Mouse (Mus musculus) thymus, adult 2 months (tissue): ENCODE results near the gene Phactr1. TPM values are rescaled to one million over a fixed set of nuclear protein-coding genes. Genes with fewer than 3 reads are reported as not detected.

ENCODE experiments used
- DNase-seq: peaks from one replicate; pipeline ENCODE4 v3.0.0; 2021
- H3K27ac ChIP-seq: fragments of 200-500 bp; 2 replicates; pipeline ENCODE4 v1.5.1; 2012; ENCODE audit warnings: low read length, control low read depth; ENCODE audit not compliant: control insufficient read depth, insufficient read depth
- H3K27me3 ChIP-seq: fragments of 200-500 bp; 2 replicates; pipeline ENCODE4 v1.6.1; 2012; ENCODE audit warnings: mild to moderate bottlenecking, low read length, moderate library complexity, mixed read lengths; ENCODE audit not compliant: control insufficient read depth, insufficient read depth
- H3K36me3 ChIP-seq: fragments of 200-500 bp; 2 replicates; pipeline ENCODE4 v1.6.1; 2012; ENCODE audit warnings: mild to moderate bottlenecking, low read length, moderate library complexity; ENCODE audit not compliant: control insufficient read depth, insufficient read depth
- H3K4me1 ChIP-seq: fragments of 200-500 bp; replicated peaks from 2 replicates; pipeline ENCODE4 v1.6.1; 2012; ENCODE audit warnings: low read length; ENCODE audit not compliant: control insufficient read depth, insufficient read depth
- H3K4me3 ChIP-seq: fragments of 200-500 bp; 2 replicates; pipeline ENCODE4 v1.5.1; 2012; ENCODE audit warnings: mild to moderate bottlenecking, low read length, control low read depth, moderate library complexity; ENCODE audit not compliant: control insufficient read depth, insufficient read depth
- CTCF ChIP-seq: fragments of 200-500 bp; IDR thresholded peaks from 2 replicates; pipeline ENCODE4 v1.5.1; 2012; ENCODE audit warnings: mild to moderate bottlenecking, control low read depth, low read length, moderate library complexity, borderline replicate concordance; ENCODE audit not compliant: control insufficient read depth, poor library complexity, insufficient read depth; ENCODE audit errors: extremely low read depth
- POLR2A ChIP-seq: fragments of 200-500 bp; IDR thresholded peaks from 2 replicates; pipeline ENCODE4 v1.6.1; 2012; ENCODE audit warnings: mild to moderate bottlenecking, low read length, control low read depth, moderate library complexity; ENCODE audit not compliant: control insufficient read depth, poor library complexity, insufficient read depth; ENCODE audit errors: extremely low read depth
- WGBS: fragments of 180-500 bp; shearing (Covaris S2); methylation state at CpG from one replicate; pipeline ENCODE4 v1.1.7; 2018; 5-methylcytosine and 5-hydroxymethylcytosine counted together
- polyA plus RNA-seq: library from polyadenylated mRNA; depleted of rRNA; stranded (reverse); fragments of >200 nt; gene quantifications from 2 replicates; pipeline ENCODE4 v1.2.3, GENCODE M21; 2012

Phactr1 gene
- polyA plus RNA-seq, 1 experiment: 0.82 TPM

DNA sequence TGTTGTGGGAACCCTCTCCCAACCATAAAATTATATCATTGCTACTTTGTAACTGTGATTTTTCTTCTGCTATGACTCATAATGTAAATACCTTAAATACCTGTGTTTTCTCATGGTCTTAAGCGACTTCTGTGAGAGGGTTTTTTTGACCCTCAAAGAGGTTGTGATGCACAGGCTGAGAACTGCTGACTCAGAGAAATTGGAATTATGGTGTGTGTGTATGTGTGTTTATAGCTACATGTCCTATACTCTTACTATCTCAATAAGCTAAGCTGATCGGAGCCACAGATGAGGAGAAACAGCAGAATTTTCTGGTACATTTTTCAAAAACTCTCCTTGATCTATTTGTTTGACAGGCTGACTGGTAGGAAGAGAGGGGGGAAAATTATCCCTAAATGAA is 239.6 kb downstream of the Phactr1 start:
- 97% methylated on average over 2 of the region's 2 CpGs for WGBS
- H3K4me1 ChIP-seq: no peaks in the 10 kb centered on the region
- H3K27me3 ChIP-seq: peaks cover 6% of the 10 kb centered on the region
- DNase-seq: no peak
- no peaks in the 10 kb centered on the region for H3K36me3 ChIP-seq
- no peak overlapping the region for H3K4me3 ChIP-seq
- TF ChIP-seq POLR2A (no peak), CTCF (no peak)
- no peak overlapping the region for H3K27ac ChIP-seq

DNA sequence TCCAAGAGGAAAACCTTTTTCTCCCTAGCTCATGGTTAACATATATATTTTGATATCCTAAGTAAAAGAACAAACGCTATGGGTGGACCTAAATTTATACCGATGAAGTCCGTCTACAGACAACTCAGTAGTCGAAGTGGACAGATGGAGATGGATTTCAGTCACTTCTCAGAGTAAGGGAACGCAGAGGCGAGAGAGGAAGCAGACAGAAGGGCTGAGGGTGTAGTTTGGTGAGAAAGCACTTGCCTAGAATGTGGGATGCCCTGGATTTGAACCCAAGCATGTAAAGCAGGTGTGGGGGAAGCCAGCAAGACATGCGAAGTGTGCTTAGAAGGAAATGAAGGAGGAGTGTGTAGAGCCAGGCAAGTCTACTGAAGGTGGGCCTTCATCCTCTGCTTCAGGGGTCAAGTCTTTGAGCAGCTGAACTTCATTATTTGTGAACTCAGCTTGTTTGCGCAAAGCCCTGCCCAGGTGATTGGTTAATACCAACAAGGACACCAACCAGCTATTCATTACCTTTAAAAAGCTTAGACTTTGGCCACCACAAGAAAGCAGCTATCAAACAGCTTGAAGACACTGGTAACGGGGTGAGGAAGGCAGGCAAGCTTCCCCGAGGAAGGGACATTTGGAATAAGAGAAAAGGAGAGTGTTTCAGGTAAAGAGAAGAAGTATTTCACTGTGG is 241.5 kb downstream of the Phactr1 start:
- 94% methylated on average over 10 of the region's 10 CpGs for WGBS
- Histone ChIP-seq H3K4me1 (no peaks in the 10 kb centered on the region), H3K27ac (no peak overlapping the region), H3K36me3 (no peaks in the 10 kb centered on the region), H3K4me3 (no peak overlapping the region), H3K27me3 (no peaks in the 10 kb centered on the region; the same call in 1 of the 2 replicates)
- no peak for DNase-seq
- TF ChIP-seq CTCF (no peak), POLR2A (no peak)

DNA sequence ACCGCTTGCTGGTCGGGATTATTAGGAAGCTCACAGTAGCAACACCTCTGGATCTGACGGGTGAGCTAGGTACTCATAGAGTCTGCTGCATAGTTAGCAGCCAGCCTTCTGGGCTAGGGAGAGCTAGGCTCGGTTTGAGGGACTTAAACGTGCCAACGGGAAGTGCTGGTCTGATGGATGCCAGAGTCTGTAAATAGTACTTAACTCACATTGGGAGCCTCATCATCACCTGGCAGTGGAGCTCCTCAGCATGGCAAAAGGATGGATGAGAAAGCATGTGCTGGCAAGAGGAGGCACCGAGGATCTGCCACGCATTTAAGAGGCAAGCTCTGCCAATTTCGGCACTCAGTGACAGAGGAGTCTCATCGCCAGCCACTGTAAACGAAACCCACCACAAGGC is 247.4 kb downstream of the Phactr1 start:
- Histone ChIP-seq H3K4me1 (no peaks in the 10 kb centered on the region), H3K4me3 (no peak overlapping the region), H3K27ac (no peak overlapping the region), H3K36me3 (no peaks in the 10 kb centered on the region), H3K27me3 (no peaks in the 10 kb centered on the region)
- 93% methylated on average over 11 of the region's 11 CpGs for WGBS
- no peak for DNase-seq
- no peak for TF ChIP-seq POLR2A
- no peak for TF ChIP-seq CTCF

DNA sequence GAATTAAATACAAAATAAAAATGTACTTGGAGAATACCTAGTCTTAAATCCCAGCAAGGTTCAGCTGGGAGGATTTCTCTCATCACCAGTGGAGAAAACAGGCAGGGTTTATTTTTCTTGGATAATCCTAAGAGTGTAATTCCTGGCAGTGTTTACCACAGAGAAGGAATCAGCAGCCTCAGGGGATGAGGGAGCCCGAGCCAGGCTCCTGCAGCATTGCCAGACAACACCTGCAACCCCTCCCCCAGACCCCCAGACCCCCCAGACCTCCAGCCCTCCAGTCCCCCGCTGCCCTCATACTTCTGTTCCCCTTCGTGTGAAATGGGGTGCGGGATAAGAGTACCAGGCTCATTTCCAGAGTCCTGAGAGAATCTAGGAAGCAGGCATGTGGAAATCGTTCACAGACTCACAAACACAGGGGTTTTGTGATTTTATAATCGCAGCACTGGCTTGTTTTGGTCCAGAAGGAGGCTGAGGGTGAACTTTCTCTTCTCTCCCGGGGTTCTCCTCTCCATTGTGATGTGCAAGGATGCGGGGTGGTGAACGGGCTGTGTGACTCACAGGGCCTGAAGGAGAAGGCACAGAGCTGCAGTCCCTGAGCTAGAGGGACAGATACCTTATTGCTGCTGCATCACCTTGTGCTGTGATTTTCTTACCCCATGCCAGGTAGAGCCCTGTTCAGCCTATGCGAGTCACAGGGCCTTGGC is 249.3 kb downstream of the Phactr1 start:
- Histone ChIP-seq H3K4me1 (no peaks in the 10 kb centered on the region), H3K27me3 (no peaks in the 10 kb centered on the region), H3K27ac (no peak overlapping the region), H3K36me3 (no peaks in the 10 kb centered on the region), H3K4me3 (no peak overlapping the region)
- no peak for DNase-seq
- WGBS: 73% methylated on average over 10 of the region's 10 CpGs
- TF ChIP-seq POLR2A: no peak
- no peak for TF ChIP-seq CTCF

DNA sequence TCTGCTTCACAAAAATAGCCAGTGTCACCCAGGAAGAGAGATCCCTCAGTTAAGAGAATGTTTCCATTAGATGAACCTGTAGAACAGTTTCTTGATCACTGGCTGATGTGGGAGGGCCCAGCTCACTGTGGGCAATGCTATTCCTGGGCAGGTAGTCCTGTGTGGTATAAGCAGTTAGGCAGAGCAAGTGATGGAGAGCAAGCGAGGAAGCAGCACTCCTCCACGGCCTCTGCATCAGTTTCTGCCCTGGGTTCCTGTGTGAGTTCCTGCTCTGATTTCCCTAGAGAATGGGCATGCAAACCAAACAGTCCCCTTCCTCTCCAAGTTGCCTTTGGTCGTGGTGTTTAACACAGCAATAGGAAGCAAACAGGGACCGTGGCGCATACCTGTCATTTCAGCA is 251.6 kb downstream of the Phactr1 start:
- Histone ChIP-seq H3K27me3 (no peaks in the 10 kb centered on the region), H3K27ac (no peak overlapping the region), H3K4me1 (no peaks in the 10 kb centered on the region), H3K4me3 (no peak overlapping the region), H3K36me3 (no peaks in the 10 kb centered on the region)
- TF ChIP-seq CTCF (no peak), POLR2A (no peak)
- DNase-seq: no peak
- WGBS: 91% methylated on average over 5 of the region's 5 CpGs

DNA sequence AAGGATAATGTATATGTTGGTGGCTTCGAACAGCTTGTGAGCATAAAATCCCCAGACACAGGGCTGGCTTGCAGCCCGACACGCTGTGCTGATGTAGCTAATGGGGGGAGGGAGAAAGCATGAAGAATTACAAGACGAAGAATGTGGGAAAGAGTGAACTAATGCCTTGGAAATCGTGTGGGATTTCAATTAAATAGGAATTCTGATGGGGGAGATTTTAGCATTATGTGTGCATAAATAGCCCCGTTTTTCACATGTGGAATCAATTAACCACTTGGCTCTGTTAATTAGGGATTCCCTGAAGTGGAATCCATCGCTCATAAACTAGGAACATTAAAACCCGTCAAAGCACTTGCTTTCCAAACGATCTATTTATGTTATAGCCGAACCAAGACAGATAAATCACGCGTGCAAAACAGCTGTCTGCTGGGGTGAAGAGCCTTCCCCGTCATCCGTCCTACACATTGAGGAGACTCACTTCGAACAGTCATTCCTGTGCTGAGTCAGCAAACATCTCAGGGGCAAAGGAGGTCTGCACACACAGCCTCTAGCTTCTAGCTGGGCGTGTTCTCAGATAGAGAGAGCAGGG is 254.2 kb downstream of the Phactr1 start:
- Histone ChIP-seq H3K4me3 (no peak overlapping the region), H3K4me1 (no peaks in the 10 kb centered on the region), H3K27ac (no peak overlapping the region), H3K27me3 (no peaks in the 10 kb centered on the region), H3K36me3 (no peaks in the 10 kb centered on the region)
- 86% methylated on average over 16 of the region's 16 CpGs for WGBS
- no peak for DNase-seq
- TF ChIP-seq CTCF: no peak
- TF ChIP-seq POLR2A: no peak
